ENCODE assay signal across 8 mouse cellular contexts in genomic region chr4:116721098-116721628, GRCm38 (mm10). TPM values are rescaled to one million over a fixed set of nuclear protein-coding genes. Genes with fewer than 3 reads are reported as not detected.
DNase-seq lines count a peak whose midpoint lies in the region; ATAC-seq lines count a peak whose summit lies in the region.

No protein-coding gene starts in this region.

- WGBS in neural tube, embryonic 11.5 days: under 1% methylated on average over 29 of the region's 29 CpGs
- under 1% methylated on average over 26 of the region's 29 CpGs for WGBS in limb, embryonic 13.5 days
- WGBS in stomach, embryonic 15.5 days: 1% methylated on average over 29 of the region's 29 CpGs

- H3K4me3 ChIP-seq in neural tube, embryonic 11.5 days (ENCODE audit: low read depth, low read length): peak overlapping the region; percentile 66
- peak overlapping the region; percentile 63 for H3K4me3 ChIP-seq in limb, embryonic 13.5 days
- H3K4me3 ChIP-seq in stomach, embryonic 15.5 days (replicated peaks): peak overlapping the region; percentile 68

- no peaks in the 10 kb centered on the region for H3K27me3 ChIP-seq in neural tube, embryonic 11.5 days (ENCODE audit: control insufficient read depth, insufficient read depth, low read length)
- H3K27me3 ChIP-seq in limb, embryonic 13.5 days: no peaks in the 10 kb centered on the region
- no peaks in the 10 kb centered on the region for H3K27me3 ChIP-seq in stomach, embryonic 15.5 days (replicated peaks)

- H3K4me2 ChIP-seq in neural tube, embryonic 11.5 days (ENCODE audit: low read depth): peak overlapping the region; percentile 64
- peak overlapping the region; percentile 81 for H3K4me2 ChIP-seq in limb, embryonic 13.5 days (replicated peaks)
- peak overlapping the region; percentile 76 for H3K4me2 ChIP-seq in stomach, embryonic 15.5 days

- H3K36me3 ChIP-seq in neural tube, embryonic 11.5 days (ENCODE audit: control insufficient read depth, insufficient read depth, low read length): no peaks in the 10 kb centered on the region
- no peaks in the 10 kb centered on the region for H3K36me3 ChIP-seq in limb, embryonic 13.5 days
- H3K36me3 ChIP-seq in stomach, embryonic 15.5 days: no peaks in the 10 kb centered on the region

- peak; percentile 26; the same call in 1 of the 2 replicates for ATAC-seq in cerebellum, adult (ENCODE audit: insufficient number of reproducible peaks, low FRiP score, low TSS enrichment)
- ATAC-seq in neural tube, embryonic 11.5 days (ENCODE audit: insufficient read depth, low FRiP score, low TSS enrichment): no peak; the same call in 1 of the 2 replicates
- ATAC-seq in limb, embryonic 13.5 days (ENCODE audit: low FRiP score, low read depth): no peak
- no peak; the same call in 1 of the 2 replicates for ATAC-seq in stomach, embryonic 15.5 days (ENCODE audit: insufficient read depth, low FRiP score, low read depth)

- H3K27ac ChIP-seq in neural tube, embryonic 11.5 days (ENCODE audit: low read depth, low read length): peak overlapping the region; percentile 60
- H3K27ac ChIP-seq in limb, embryonic 13.5 days: peak overlapping the region; percentile 72
- peak overlapping the region; percentile 81 for H3K27ac ChIP-seq in stomach, embryonic 15.5 days

- no peak for DNase-seq in cerebellum, postnatal 14 days
- no peak for DNase-seq in neural tube, embryonic 11.5 days (ENCODE audit: low spot score)
- DNase-seq in neural tube, embryonic 10.5 days (ENCODE audit: extremely low spot score, low spot score): no peak
- no peak for DNase-seq in adrenal gland, postnatal 36 days
- DNase-seq in urinary bladder, postnatal 14 days (ENCODE audit: low spot score): no peak

- H3K9ac ChIP-seq in neural tube, embryonic 11.5 days (ENCODE audit: low read length): peak overlapping the region; percentile 65
- H3K9ac ChIP-seq in limb, embryonic 13.5 days: peak overlapping the region; percentile 80
- peak overlapping the region; percentile 66 for H3K9ac ChIP-seq in stomach, embryonic 15.5 days

- no peaks in the 10 kb centered on the region for H3K4me1 ChIP-seq in neural tube, embryonic 11.5 days (ENCODE audit: control insufficient read depth, insufficient read depth, low read length)
- peaks cover 16% of the 10 kb centered on the region for H3K4me1 ChIP-seq in limb, embryonic 13.5 days
- peaks cover 14% of the 10 kb centered on the region for H3K4me1 ChIP-seq in stomach, embryonic 15.5 days

- H3K9me3 ChIP-seq in neural tube, embryonic 11.5 days (ENCODE audit: control insufficient read depth, low read length): no peaks in the 10 kb centered on the region
- H3K9me3 ChIP-seq in limb, embryonic 13.5 days: no peaks in the 10 kb centered on the region
- H3K9me3 ChIP-seq in stomach, embryonic 15.5 days: no peaks in the 10 kb centered on the region

RNA-seq across cellular contexts. Expression of gene Tesk2, which starts 0.4 kb away (rescaled TPM):
- polyA plus RNA-seq in neural tube, embryonic 11.5 days (2014; fragmentation: Nextera tagmentation; extraction: Ambion mirVana): 8.9 and 9.8 TPM in 2 replicates
- polyA plus RNA-seq in limb, embryonic 13.5 days (2015; fragmentation: Nextera tagmentation; extraction: Ambion mirVana): 10.9 and 11.4 TPM in 2 replicates
- 5.8 and 7.3 TPM in 2 replicates for polyA plus RNA-seq in stomach, embryonic 15.5 days (2015; fragmentation: Nextera tagmentation; extraction: Ambion mirVana)
- 1 to 10 TPM; 2.9 to 5.9 TPM for total RNA-seq in adrenal gland, postnatal 36 days (2021)

RNA-seq across cellular contexts. Expression of gene Ccdc163, which starts 12.9 kb away (rescaled TPM):
- polyA plus RNA-seq in neural tube, embryonic 11.5 days (2014; fragmentation: Nextera tagmentation; extraction: Ambion mirVana): 23.8 and 31.4 TPM in 2 replicates
- 23.8 and 27.5 TPM in 2 replicates for polyA plus RNA-seq in limb, embryonic 13.5 days (2015; fragmentation: Nextera tagmentation; extraction: Ambion mirVana)
- 23.9 and 27.7 TPM in 2 replicates for polyA plus RNA-seq in stomach, embryonic 15.5 days (2015; fragmentation: Nextera tagmentation; extraction: Ambion mirVana)
- total RNA-seq in adrenal gland, postnatal 36 days (2021): 10 to 100 TPM; 16.2 to 19.2 TPM

RNA-seq across cellular contexts. Expression of gene Mmachc, which starts 13.0 kb away (rescaled TPM):
- 17.6 and 25.1 TPM in 2 replicates for polyA plus RNA-seq in neural tube, embryonic 11.5 days (2014; fragmentation: Nextera tagmentation; extraction: Ambion mirVana)
- 25.0 and 27.1 TPM in 2 replicates for polyA plus RNA-seq in limb, embryonic 13.5 days (2015; fragmentation: Nextera tagmentation; extraction: Ambion mirVana)
- 23.5 and 24.5 TPM in 2 replicates for polyA plus RNA-seq in stomach, embryonic 15.5 days (2015; fragmentation: Nextera tagmentation; extraction: Ambion mirVana)
- 10 to 100 TPM; 32.9 to 33.5 TPM for total RNA-seq in adrenal gland, postnatal 36 days (2021)

RNA-seq across cellular contexts. Expression of gene Prdx1, which starts 35.8 kb away (rescaled TPM):
- polyA plus RNA-seq in neural tube, embryonic 11.5 days (2014; fragmentation: Nextera tagmentation; extraction: Ambion mirVana): 902 and 917 TPM in 2 replicates
- polyA plus RNA-seq in limb, embryonic 13.5 days (2015; fragmentation: Nextera tagmentation; extraction: Ambion mirVana): 1,184 and 1,195 TPM in 2 replicates
- polyA plus RNA-seq in stomach, embryonic 15.5 days (2015; fragmentation: Nextera tagmentation; extraction: Ambion mirVana): 1,377 and 1,420 TPM in 2 replicates
- 100 to 1,000 TPM; 682 to 824 TPM for total RNA-seq in adrenal gland, postnatal 36 days (2021)
